ENCODE assay signal across 13 mouse cellular contexts in the genomic region with DNA sequence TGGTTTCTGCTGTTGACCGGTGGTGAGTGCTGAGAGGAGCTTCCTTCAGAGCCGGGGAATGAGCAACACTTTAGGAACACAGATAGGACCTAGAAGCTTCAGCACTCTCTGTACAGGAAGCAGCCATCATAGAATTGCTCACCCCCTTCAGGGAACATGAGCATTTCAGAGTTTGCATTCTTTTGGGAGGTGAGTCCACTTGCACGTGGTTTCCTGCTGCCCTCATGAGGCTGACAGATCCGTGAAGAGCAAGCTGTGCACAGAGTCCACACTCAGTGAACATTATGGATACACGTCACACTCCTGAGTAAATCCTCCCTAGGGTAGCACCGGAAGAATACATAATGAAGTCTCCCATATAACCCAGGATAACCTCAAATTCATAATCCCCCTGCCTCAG.
DNase-seq lines count a peak whose midpoint lies in the region; ATAC-seq lines count a peak whose summit lies in the region.
"Had no signal": no experiment of that assay in that cellular context is flagged by ENCODE, and none has a peak within 500 bp of the region (broad histone marks: within the 10 kb centered on the region; RNA-seq: fewer than 3 reads in every experiment).

No protein-coding gene starts in this region.

- H3K9ac ChIP-seq in heart, embryonic 13.5 days = 0 out of 2 replicates have a peak overlapping the region, but pooled peaks have one; percentile 38
- H3K9ac ChIP-seq in lung, embryonic 16.5 days (ENCODE audit: low read length) = no peak overlapping the region
- H3K9ac ChIP-seq in embryonic facial prominence, embryonic 12.5 days = no peak overlapping the region
- no peak overlapping the region for H3K9ac ChIP-seq in stomach, embryonic 14.5 days (replicated peaks; ENCODE audit: low read depth, low read length)

- H3K36me3 ChIP-seq in heart, embryonic 13.5 days = no peaks in the 10 kb centered on the region
- H3K36me3 ChIP-seq in lung, embryonic 16.5 days (ENCODE audit: control insufficient read depth, insufficient read depth, low read length) = no peaks in the 10 kb centered on the region
- no peaks in the 10 kb centered on the region for H3K36me3 ChIP-seq in embryonic facial prominence, embryonic 12.5 days
- H3K36me3 ChIP-seq in stomach, embryonic 14.5 days (ENCODE audit: control insufficient read depth, insufficient read depth, low read length) = no peaks in the 10 kb centered on the region

- H3K4me1 ChIP-seq in heart, embryonic 13.5 days = peaks cover 49% of the 10 kb centered on the region
- H3K4me1 ChIP-seq in lung, embryonic 16.5 days (replicated peaks; ENCODE audit: control insufficient read depth, insufficient read depth, low read length) = peaks cover 35% of the 10 kb centered on the region
- peaks cover 28% of the 10 kb centered on the region for H3K4me1 ChIP-seq in embryonic facial prominence, embryonic 12.5 days
- peaks cover 37% of the 10 kb centered on the region for H3K4me1 ChIP-seq in stomach, embryonic 14.5 days (ENCODE audit: control insufficient read depth, insufficient read depth, low read length)

- no peak for ATAC-seq in heart, embryonic 13.5 days (ENCODE audit: extremely low read depth, insufficient number of reproducible peaks, low FRiP score, low TSS enrichment)
- ATAC-seq in lung, embryonic 16.5 days (ENCODE audit: low read depth) = peak; percentile 34
- ATAC-seq in embryonic facial prominence, embryonic 12.5 days (ENCODE audit: insufficient number of reproducible peaks, insufficient read depth, low FRiP score, low TSS enrichment) = no peak
- ATAC-seq in stomach, embryonic 14.5 days (ENCODE audit: insufficient number of reproducible peaks, insufficient read depth, low FRiP score, low read depth) = no peak
- ATAC-seq: CD4-positive, CD25-positive, alpha-beta regulatory T cell, adult 4 months; forebrain, embryonic 16.5 days had no signal

- H3K4me2 ChIP-seq in heart, embryonic 13.5 days = no peak overlapping the region
- no peak overlapping the region for H3K4me2 ChIP-seq in lung, embryonic 16.5 days (ENCODE audit: low read depth, low read length)
- H3K4me2 ChIP-seq in embryonic facial prominence, embryonic 12.5 days (replicated peaks) = no peak overlapping the region
- H3K4me2 ChIP-seq in stomach, embryonic 14.5 days (replicated peaks; ENCODE audit: low read depth, low read length) = no peak overlapping the region
- H3K4me2 ChIP-seq: liver, embryonic 11.5 days had no signal

- H3K4me3 ChIP-seq in heart, embryonic 13.5 days = no peak overlapping the region
- H3K4me3 ChIP-seq in lung, embryonic 16.5 days (ENCODE audit: low read length) = no peak overlapping the region
- no peak overlapping the region for H3K4me3 ChIP-seq in embryonic facial prominence, embryonic 12.5 days
- no peak overlapping the region for H3K4me3 ChIP-seq in stomach, embryonic 14.5 days (ENCODE audit: low read depth, low read length)

- peak overlapping the region; percentile 39; the same call in 1 of the 2 replicates for H3K27ac ChIP-seq in heart, embryonic 13.5 days (replicated peaks)
- no peak overlapping the region for H3K27ac ChIP-seq in lung, embryonic 16.5 days (ENCODE audit: low read length)
- peak overlapping the region; percentile 57; the same call in 1 of the 2 replicates for H3K27ac ChIP-seq in embryonic facial prominence, embryonic 12.5 days
- peak overlapping the region; percentile 16; the same call in 1 of the 2 replicates for H3K27ac ChIP-seq in stomach, embryonic 14.5 days (ENCODE audit: low read length)

- 31% methylated on average over 6 of the region's 6 CpGs for WGBS in heart, embryonic 13.5 days
- 43% methylated on average over 6 of the region's 6 CpGs for WGBS in lung, embryonic 16.5 days
- WGBS in embryonic facial prominence, embryonic 12.5 days = 60% methylated on average over 6 of the region's 6 CpGs
- 58% methylated on average over 6 of the region's 6 CpGs for WGBS in stomach, embryonic 14.5 days

- H3K27me3 ChIP-seq in heart, embryonic 13.5 days (replicated peaks) = no peaks in the 10 kb centered on the region
- H3K27me3 ChIP-seq in lung, embryonic 16.5 days (ENCODE audit: control insufficient read depth, insufficient read depth, low read depth, low read length) = no peaks in the 10 kb centered on the region
- no peaks in the 10 kb centered on the region for H3K27me3 ChIP-seq in embryonic facial prominence, embryonic 12.5 days
- no peaks in the 10 kb centered on the region for H3K27me3 ChIP-seq in stomach, embryonic 14.5 days (ENCODE audit: control insufficient read depth, insufficient read depth, low read length)

- DNase-seq in heart, postnatal 4 days = no peak
- no peak for DNase-seq in lung, postnatal 36 days
- DNase-seq in testis, postnatal 10 days (ENCODE audit: low spot score) = no peak
- DNase-seq in B cell, adult 2 months = no peak
- DNase-seq: cerebellum, adult 11-12 months; kidney, postnatal 10 days had no signal

- H3K9me3 ChIP-seq in heart, embryonic 13.5 days = no peaks in the 10 kb centered on the region
- no peaks in the 10 kb centered on the region for H3K9me3 ChIP-seq in lung, embryonic 16.5 days (ENCODE audit: control insufficient read depth, low read length)
- no peaks in the 10 kb centered on the region for H3K9me3 ChIP-seq in embryonic facial prominence, embryonic 12.5 days
- no peaks in the 10 kb centered on the region for H3K9me3 ChIP-seq in stomach, embryonic 14.5 days (ENCODE audit: control insufficient read depth, low read depth, low read length)
